In the genomic region with DNA sequence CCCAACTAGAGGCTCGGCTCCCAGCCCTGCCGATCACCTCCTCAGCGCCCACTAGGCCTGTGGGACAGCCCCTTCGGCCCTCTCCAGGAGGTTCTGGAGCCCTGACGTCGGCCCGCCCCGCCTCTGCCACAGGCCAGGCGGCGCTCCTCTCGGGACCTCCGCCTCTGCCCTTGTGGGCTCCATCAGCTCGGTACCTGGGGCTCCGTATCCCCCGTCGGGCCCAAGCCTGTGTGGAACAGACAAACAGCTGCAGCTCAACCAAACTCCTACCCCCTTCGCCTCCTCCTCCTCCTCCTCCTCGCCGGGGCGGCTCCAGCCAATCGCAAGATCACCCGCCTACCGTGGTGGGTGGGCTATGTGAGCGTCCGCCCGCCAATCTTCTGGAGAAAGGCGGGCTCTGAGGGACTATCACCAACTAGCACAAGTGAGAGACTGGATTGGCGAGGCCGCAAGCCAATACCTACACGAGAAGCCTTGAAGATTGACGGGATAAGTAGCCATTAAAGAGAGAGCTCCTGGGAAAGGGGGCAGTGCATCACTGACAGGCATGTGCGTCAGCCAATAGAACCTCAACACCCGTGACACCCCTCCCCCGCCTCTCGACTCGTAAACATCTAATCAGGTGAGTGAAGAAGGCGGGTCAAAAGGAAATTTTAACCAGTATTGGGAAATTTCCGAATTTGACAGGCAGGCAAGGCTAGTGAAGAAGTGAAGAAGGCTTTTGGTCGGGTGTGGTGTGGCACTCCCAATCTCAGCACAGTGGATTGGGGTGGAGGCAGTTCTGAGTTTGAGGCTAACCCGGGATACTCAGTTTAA, we compare ENCODE assay signal across 8 mouse cellular contexts. TPM values are rescaled to one million over a fixed set of nuclear protein-coding genes. Genes with fewer than 3 reads are reported as not detected.
DNase-seq lines count a peak whose midpoint lies in the region; ATAC-seq lines count a peak whose summit lies in the region.

A gene (minus strand): TSS at position 273 of the 816 bp plus-strand sequence.

- DNase-seq in ES-CJ7 (ENCODE audit: low read depth, low spot score), result peak; percentile 100
- DNase-seq in cerebellum, adult 11 months, result peak; percentile 99
- peak; percentile 100 for DNase-seq in forebrain, embryonic 14.5 days (ENCODE audit: low spot score)
- DNase-seq in heart, postnatal 14 days, result peak; percentile 95 to 96
- peak; percentile 100 for DNase-seq in layer of hippocampus, adult 11-12 months (ENCODE audit: low spot score)
- DNase-seq in lung, adult 18-20 months, result peak; percentile 99
- peak; percentile 99 for DNase-seq in testis, postnatal 14 days (ENCODE audit: low spot score)

- peaks cover 9% of the 10 kb centered on the region for H3K4me1 ChIP-seq in forebrain, embryonic 14.5 days (ENCODE audit: control insufficient read depth, insufficient read depth, low read length)
- peaks cover 22% of the 10 kb centered on the region for H3K4me1 ChIP-seq in neural tube, embryonic 15.5 days

- peak within 1 kb of the TSS; percentile 96 for H3K27ac ChIP-seq in forebrain, embryonic 14.5 days (ENCODE audit: low read depth, low read length)
- peak within 1 kb of the TSS; percentile 99 for H3K27ac ChIP-seq in neural tube, embryonic 15.5 days (replicated peaks)

- intact Hi-C loops in heart, postnatal 14 days (cut with DNase I), result no loop called here

- ATAC-seq in forebrain, embryonic 14.5 days, result peak; percentile 99
- ATAC-seq in neural tube, embryonic 15.5 days (ENCODE audit: low FRiP score), result peak; percentile 99

- peak within 1 kb of the TSS; percentile 79 for H3K4me2 ChIP-seq in forebrain, embryonic 14.5 days (ENCODE audit: low read length)
- H3K4me2 ChIP-seq in neural tube, embryonic 15.5 days, result peak within 1 kb of the TSS; percentile 75

- peaks cover 13% of the 10 kb centered on the region for H3K36me3 ChIP-seq in forebrain, embryonic 14.5 days (ENCODE audit: control insufficient read depth, insufficient read depth, low read length)
- H3K36me3 ChIP-seq in neural tube, embryonic 15.5 days, result no peaks in the 10 kb centered on the region

- H3K9ac ChIP-seq in forebrain, embryonic 14.5 days (ENCODE audit: low read length), result peak within 1 kb of the TSS; percentile 94
- H3K9ac ChIP-seq in neural tube, embryonic 15.5 days (replicated peaks), result peak within 1 kb of the TSS; percentile 92

- whole genome bisulfite sequencing in forebrain, embryonic 14.5 days, result 1% methylated on average over 40 of the region's 40 CpGs
- 1% methylated on average over 40 of the region's 40 CpGs for WGBS in neural tube, embryonic 15.5 days

- no peaks in the 10 kb centered on the region for H3K27me3 ChIP-seq in forebrain, embryonic 14.5 days (replicated peaks; ENCODE audit: control insufficient read depth, insufficient read depth, low read length)
- no peaks in the 10 kb centered on the region for H3K27me3 ChIP-seq in neural tube, embryonic 15.5 days (replicated peaks)

- H3K9me3 ChIP-seq in forebrain, embryonic 14.5 days (replicated peaks; ENCODE audit: control insufficient read depth, low read length), result no peaks in the 10 kb centered on the region
- no peaks in the 10 kb centered on the region for H3K9me3 ChIP-seq in neural tube, embryonic 15.5 days (replicated peaks)

- peak within 1 kb of the TSS; percentile 92 for H3K4me3 ChIP-seq in forebrain, embryonic 14.5 days (ENCODE audit: low read depth, low read length)
- H3K4me3 ChIP-seq in neural tube, embryonic 15.5 days (replicated peaks), result peak within 1 kb of the TSS; percentile 75

RNA-seq across cellular contexts. Expression of the gene that starts here (rescaled TPM):
- 89.4 and 98.8 TPM in 2 replicates for polyA plus RNA-seq in forebrain, embryonic 14.5 days (2014; fragmentation: Nextera tagmentation; extraction: Ambion mirVana)
- total RNA-seq in heart, postnatal 14 days (2021), result 10 to 100 TPM; 66.5 to 71.8 TPM
- 103 and 108 TPM in 2 replicates for polyA plus RNA-seq in neural tube, embryonic 15.5 days (2015; fragmentation: Nextera tagmentation; extraction: Ambion mirVana)

Comparison
In these comparisons a context has a peak if more than half of its experiments do, and no peak if none do; other contexts are left out.
1. Peak in every context shown above with its lines: DNase-seq, ATAC-seq, H3K4me3 ChIP-seq and H3K27ac ChIP-seq.